Mouse (Mus musculus): ENCODE data around the gene Masp1.

DNA sequence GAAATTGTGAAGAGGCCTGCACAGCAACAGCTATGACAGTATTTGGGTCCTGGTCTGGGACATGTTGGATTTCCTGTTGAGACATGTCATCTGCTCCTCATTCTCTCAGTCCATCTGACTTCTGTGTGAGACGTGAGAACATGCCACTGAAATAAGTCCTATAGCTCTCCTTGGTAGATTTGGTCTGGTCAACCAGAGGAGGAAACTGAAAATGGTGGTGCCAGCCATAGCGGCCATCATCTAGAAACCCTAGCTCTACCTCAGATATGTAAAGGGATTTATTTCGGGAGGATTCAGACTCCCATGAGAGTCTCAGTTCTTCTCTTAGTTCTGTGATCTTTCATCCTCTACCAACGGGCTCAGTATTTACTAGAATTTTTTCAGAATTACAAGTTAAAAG, 45.0 kb downstream of the Masp1 start:
- TF ChIP-seq CTCF (conservative IDR thresholded peaks at IDR 0.05 in 1 of 2, IDR thresholded peaks at IDR 0.05 in 1 of 2; ENCODE audit: low read depth in 2 of 2, low read length in 2 of 2) (no peak), ETS1 (conservative IDR thresholded peaks at IDR 0.05; ENCODE audit: low read depth, low read length) (no peak), JUND (conservative IDR thresholded peaks at IDR 0.05; ENCODE audit: low read depth, low read length) (no peak), HCFC1 (IDR thresholded peaks at IDR 0.05; ENCODE audit: low read depth, low read length) (no peak), TBP (conservative IDR thresholded peaks at IDR 0.05; ENCODE audit: low read depth, low read length) (no peak), EP300 (IDR thresholded peaks at IDR 0.05; ENCODE audit: low read length) (no peak), ZMIZ1 (IDR thresholded peaks at IDR 0.05; ENCODE audit: low read depth, low read length) (no peak), ZNF384 (IDR thresholded peaks at IDR 0.05; ENCODE audit: low read depth, low read length) (no peak), E2F4 (IDR thresholded peaks at IDR 0.05; ENCODE audit: insufficient replicate concordance, low read depth, low read length) (no peak), PAX5 (IDR thresholded peaks at IDR 0.05; ENCODE audit: low read length) (no peak), CHD2 (IDR thresholded peaks at IDR 0.05; ENCODE audit: low read length) (no peak), POLR2A (IDR thresholded peaks at IDR 0.05; ENCODE audit: low read depth, low read length) (no peak), ELF1 (IDR thresholded peaks at IDR 0.05; ENCODE audit: low read depth, low read length) (no peak), USF1 (IDR thresholded peaks at IDR 0.05; ENCODE audit: low read depth, low read length) (no peak)
